Mouse (Mus musculus) layer of hippocampus, postnatal 25 days (tissue): ENCODE data around the gene Ablim2. TPM values are rescaled to one million over a fixed set of nuclear protein-coding genes. Genes with fewer than 3 reads are reported as not detected.
A peak's percentile ranks its signal among the peaks of the same experiment; 100 is the strongest.

ENCODE experiments used
- DNase-seq, 2 experiments: peaks; one replicate each; pipeline ENCODE4 v3.0.0; 2022; ENCODE audit warnings: mixed read lengths in 2 of 2, low spot score in 1 of 2; ENCODE audit errors: extremely low spot score in 1 of 2
- total RNA-seq, 2 experiments: library from RNA; stranded (reverse); gene quantifications; 2 replicates each; pipeline ENCODE4 v1.2.3; 2021

Ablim2 gene
- 100 to 1,000 TPM; 123 to 132 TPM for total RNA-seq

- DNase-seq: peak; percentile 86 to 87
These were observed at the start of gene Ablim2 for GRCm38 (mm10) chr5:35757639-35758001. Gene Ablim2 (plus strand): TSS chr5:35757880.

DNA sequence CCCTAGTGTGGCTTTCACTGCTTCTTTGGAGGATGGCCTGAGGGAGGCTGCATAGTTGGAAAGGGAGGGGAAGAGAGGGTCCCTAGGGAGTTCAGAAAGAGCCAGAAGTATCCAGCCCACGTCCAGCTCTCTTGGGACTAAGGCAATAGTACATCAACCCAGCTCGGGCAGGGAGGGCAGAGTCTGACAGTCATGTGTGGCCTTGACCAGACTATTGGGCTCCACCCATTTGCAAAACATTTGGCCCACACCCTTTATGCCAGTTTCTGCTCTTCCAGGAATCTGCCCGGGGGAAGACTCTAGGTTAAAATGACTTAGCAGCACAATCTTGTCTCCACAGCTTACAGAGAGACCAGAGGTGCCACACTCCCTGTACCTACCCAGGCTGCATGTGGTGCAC lies 47.2 kb upstream of the Ablim2 start:
- DNase-seq: no peak

DNA sequence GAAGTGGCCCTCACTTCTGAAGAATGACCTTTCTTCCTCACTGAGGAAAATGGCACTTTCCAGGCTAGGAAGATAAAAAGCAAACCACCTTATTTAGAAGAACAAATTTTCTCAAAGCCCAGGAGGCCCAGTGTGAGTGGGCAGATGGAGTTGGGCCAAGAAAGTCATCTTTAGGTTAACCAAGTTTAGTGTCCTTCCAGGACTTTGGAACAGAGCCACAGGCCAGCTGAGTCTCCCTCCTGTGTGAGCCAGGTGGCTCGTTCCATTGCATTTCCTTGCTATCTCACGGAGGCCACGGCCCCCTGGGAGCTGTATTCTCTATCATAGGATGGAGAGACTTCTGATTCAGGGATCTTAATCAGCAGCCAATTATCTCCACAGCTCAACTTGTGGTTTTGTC lies 46.7 kb upstream of the Ablim2 start:
- DNase-seq: no peak

DNA sequence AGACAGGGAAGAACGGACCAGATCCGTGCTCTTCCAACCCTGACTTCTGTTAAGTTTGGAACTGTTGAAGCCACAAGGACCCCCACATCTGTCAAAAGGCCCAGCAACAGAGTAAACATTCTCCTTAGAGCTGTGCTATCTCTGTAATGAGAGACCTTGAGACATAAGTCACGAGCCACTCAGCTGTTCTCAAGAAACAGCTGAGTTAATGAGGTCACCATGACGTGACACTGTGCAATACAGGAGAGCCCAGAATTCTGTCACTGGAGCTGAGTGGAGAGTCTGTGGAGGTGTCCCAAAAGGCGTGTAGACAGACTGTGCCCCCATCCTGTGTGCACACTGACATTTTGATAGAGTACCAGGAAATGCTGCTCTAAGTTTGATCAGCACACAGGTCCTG lies 45.2 kb upstream of the Ablim2 start:
- DNase-seq: no peak

- peak; percentile 48 to 82 for DNase-seq
These were observed 43.9 kb upstream of the Ablim2 start for GRCm38 (mm10) chr5:35713649-35714354.

DNA sequence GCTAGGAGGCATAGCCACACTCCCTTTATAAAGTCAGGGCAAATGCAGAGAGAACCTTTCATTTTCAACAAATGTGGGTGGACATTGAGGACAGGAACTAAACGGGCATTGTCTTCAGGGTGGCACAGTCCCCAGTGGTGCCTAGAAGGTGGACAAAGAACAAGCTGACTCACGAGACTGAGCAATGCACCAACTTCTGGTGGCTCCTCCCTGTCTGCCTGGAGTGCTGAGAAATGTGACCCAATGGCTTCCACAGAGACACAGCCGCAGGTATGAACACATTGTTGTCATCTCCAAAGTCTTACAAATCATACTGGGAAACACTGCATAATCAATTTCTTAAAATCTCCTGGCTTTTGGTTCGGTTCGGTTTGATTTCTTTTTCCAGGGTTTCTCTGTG lies 40.2 kb upstream of the Ablim2 start:
- no peak for DNase-seq

- DNase-seq: peak; percentile 36 to 65
These were observed 39.7 kb upstream of the Ablim2 start for GRCm38 (mm10) chr5:35717946-35718345.

- DNase-seq: no peak
These were observed 38.9 kb upstream of the Ablim2 start for GRCm38 (mm10) chr5:35718817-35719216.

DNA sequence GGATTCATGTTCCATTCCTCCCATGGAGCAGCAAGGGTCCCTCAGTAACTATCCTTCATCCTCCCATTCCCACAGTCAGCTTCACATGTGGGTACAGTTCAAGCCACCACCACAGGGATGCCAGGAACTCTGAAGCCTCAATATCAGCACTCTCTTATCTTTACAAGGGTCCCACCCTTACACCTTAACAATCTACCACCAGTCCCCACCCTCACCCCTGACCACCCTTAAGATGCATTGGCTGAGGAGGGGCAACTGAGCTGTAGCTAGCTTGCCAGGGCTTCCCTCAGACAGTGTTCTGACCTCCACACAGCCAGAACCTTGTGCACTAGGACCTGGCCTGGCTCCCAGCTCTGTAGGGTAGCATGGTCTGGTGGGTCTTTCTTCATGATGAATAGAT lies 38.3 kb upstream of the Ablim2 start:
- no peak for DNase-seq

- DNase-seq: no peak
These were observed 37.8 kb upstream of the Ablim2 start for GRCm38 (mm10) chr5:35719880-35720279.

DNA sequence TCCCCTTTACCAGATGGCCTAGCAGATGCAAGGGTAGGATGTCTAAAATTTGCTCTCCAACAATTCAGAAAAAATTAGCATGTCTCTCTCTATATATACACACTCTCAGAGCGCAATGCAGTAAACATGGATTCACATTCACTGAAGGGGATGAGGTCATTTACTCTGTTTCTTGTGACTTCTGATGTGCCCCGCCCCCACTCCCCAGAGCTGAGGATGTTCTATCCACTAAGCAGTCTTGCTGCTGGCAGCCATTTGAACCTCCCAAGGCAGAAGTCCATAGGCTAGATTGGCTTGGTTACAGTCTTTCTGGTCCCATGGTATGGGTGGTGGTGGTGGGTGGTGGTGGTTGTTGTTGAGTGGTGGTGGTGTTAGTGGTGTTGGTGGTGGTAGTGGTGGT lies 35.7 kb upstream of the Ablim2 start:
- DNase-seq: no peak

GRCm38 (mm10) chr5:35722654-35723053 lies 35.0 kb upstream of the Ablim2 start:
- no peak for DNase-seq

- no peak for DNase-seq
These were observed 33.8 kb upstream of the Ablim2 start for GRCm38 (mm10) chr5:35723900-35724299.

GRCm38 (mm10) chr5:35725840-35726239 lies 31.8 kb upstream of the Ablim2 start:
- no peak for DNase-seq

DNA sequence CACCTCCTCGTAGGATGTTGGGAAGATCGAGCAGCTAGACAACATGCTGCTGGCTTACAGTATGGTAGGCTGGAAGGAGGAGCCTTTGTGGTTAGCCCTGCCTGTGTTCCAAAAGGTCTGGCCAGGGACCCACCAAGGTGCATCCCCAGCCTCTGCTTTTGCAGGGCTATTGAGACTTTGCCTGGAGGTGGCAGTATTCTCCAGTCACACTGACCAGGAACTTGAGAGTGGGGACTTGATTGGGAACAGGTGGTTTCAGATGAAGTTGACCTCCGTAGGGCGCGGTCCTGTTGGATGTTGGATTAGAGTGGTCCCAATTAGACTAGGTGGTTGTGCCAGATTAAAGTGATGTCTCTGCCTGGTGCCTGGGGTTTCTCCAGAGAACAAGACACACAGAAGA lies 30.2 kb upstream of the Ablim2 start:
- no peak for DNase-seq

DNA sequence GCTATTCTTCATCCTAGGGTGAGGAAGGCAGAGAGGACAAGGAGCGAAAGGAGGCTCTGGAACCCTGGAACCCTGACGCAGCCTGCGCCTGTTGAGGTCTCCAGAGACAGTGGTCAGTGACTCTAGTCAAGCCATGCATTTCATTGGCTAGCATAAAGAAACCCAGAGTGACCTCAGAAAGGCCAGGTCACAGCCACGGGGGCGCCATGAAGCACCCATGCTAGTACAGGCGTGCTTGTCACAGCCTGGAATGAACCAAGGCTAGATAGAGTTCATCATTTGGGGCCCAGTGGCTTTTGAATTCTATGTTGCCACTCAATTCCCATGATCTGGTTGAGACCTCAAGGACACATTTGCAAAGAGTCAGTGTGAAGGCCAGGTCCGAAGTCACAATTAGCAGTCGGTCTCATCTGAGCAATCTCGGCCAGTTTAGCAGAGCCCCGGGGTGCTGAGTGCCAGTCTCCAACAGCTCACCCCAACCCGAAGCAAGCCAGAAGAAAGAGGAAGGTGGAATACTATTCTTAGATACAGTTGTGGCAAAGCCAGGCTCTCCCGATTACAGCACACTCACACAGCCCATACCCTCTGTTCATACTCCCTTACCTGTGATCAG lies 29.2 kb upstream of the Ablim2 start:
- DNase-seq: no peak

DNA sequence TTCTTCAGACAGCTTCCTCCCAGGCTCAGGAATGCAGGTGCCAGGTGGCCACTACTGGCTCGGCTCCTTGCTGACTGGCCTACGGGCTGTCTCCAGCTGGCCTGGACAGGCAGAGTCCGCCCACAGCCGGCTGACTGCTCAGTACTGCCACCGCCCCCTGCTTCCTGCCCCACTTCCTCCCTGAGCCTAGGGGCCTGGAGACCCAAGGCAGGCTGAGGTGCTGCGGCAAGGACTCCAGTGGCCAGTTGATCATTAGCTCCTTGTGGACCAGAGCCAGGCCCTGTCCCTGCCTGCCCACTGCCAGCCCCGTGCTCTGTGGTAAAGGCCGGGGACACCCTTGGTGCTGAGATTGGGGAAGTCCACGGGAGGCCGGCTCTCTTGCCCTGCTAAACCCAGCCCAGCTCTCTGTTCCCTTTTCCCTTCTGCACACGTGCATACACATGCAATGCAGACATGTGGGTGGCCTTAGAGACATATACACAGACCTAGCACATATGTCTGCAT lies 28.7 kb upstream of the Ablim2 start:
- peak; percentile 10 to 23 for DNase-seq

GRCm38 (mm10) chr5:35729844-35730243 lies 27.8 kb upstream of the Ablim2 start:
- no peak for DNase-seq

DNA sequence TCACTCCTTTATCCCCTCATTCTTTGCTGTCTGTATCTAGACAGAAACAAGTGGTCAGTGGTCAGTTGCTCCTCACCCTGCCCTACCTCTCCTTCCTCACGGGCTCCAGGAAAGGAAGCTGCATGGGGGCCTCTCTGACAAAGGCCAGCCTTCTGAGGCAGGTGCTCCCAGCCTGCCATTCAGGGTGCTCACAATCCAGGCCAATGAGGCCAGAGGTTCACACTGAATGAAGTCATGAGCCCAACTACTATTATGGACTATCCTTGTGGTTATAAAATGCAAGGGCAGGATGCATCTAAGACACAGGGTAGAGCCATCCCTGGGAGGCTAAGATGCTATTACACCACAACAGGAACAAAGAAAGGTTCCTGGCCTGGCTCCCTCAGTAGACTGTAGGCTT lies 27.1 kb upstream of the Ablim2 start:
- DNase-seq: no peak

GRCm38 (mm10) chr5:35731006-35731405 lies 26.7 kb upstream of the Ablim2 start:
- no peak for DNase-seq

- DNase-seq: no peak
These were observed 24.2 kb upstream of the Ablim2 start for GRCm38 (mm10) chr5:35733523-35733922.

GRCm38 (mm10) chr5:35737231-35737901 lies 20.3 kb upstream of the Ablim2 start:
- no peak for DNase-seq
